Mouse (Mus musculus): ENCODE results near the gene Zkscan4.
A peak's percentile ranks its signal among the peaks of the same experiment; 100 is the strongest.
"Not testable (repeated sequence)": the region's sequence is repeated elsewhere in the genome, so short reads cannot be mapped to it uniquely, and the experiment has no call there.

Zkscan4 gene

DNA sequence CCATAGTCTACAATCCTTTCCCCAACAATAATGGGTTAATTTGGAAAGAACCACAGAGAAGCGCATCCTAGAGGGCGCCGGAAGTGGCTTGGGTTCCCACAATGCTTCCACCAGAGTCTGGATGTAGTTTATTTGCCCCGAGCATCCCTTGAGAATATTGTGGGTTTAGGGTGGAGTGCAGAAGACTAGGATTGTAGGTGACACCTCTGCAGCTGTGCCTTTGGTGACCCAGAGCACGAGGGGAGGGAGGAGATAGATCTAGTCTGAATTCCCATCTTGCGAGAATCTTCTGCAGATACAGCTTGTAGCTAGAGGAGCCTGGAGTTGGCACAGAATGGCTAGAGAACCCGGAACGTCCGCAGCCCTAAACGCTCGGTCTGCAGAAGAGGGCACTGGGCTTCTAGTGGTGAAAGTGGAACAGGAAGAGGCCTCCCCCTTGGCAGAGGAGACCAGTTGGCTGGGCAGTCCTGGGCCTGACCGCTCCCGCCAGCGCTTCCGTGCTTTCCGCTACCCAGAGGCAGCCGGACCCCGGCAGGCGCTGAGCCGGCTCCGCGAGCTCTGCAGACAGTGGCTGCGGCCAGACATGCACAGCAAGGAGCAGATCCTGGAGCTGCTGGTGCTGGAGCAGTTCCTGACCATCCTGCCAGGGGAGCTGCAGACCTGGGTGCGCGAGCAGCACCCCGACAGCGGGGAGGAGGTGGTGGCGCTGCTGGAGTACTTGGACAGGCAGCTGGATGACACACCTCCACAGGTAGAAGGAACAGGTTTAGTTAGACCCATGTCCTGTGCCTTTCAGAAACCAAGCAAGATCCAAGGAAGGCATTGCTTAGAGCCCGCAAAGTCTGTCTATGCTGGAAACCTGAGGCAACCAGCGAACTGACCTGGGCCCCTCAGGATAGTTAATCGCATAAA, at the start of gene Zkscan4, which contains the start of gene Gm10065:
Gene Zkscan4, plus strand, starts transcription at position 149 of the 912 bp plus-strand sequence.
Gene Gm10065, minus strand, starts transcription at position 683 of the 912 bp plus-strand sequence.
- DNase-seq (ENCODE audit: low spot score), result peak; percentile 79

DNA sequence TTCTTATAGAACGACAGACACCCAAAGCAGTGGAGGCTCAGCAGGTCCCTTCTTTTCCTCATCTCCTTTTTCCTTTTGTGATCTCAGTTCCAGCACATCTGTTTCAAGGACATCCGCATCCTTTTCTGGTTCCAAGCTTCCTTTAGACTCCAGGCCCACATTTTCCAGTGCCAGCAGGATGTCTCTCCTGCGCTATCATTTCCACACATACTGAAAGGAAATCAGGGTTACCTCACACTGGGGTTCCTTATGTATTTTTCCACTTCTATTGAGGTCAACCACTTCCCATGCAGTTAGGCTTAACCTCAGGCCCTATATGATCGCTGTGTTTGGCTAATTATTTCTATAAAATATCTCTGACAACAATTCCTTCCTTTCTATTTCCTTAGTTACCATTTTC, 43.2 kb upstream of the Zkscan4 start:
- no peak for DNase-seq (ENCODE audit: low spot score)

DNA sequence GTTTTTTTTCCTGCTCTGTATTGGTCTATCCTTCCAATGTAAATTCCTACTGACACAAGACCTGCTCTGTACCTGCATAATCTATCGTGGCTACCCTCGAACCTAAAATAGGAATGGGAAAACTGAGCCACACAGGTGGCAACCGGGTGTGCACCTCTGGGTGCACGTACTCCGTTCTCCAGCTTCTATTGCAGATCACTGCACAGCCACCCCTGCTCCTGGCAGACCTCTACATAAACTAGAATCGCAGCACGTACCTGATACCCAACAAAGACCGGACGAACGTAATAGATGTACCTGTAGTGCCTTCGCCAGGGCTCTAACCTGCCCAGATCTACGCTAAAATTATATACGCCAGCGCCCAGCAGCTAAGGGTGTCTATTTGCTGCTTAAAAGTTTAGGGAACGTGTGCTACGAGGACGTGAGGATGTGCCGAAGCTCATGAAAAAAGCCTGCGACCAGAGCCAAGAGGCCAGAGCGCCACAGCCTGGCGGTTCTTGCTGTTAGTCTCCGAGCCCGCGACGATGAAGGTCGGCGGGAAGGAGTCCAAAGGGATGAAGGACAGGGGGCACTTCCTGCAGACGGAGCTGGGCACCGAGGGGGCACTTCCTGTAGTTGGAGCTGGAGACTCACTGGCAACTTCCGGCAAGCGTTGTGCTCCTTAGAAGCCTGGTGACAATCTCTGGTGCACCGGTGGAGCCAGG, 38.1 kb upstream of the Zkscan4 start, which contains the start of gene Pgbd1:
Gene Pgbd1, minus strand, starts transcription at position 556 of the 704 bp plus-strand sequence.
- DNase-seq (ENCODE audit: low spot score), result peak; percentile 16

DNA sequence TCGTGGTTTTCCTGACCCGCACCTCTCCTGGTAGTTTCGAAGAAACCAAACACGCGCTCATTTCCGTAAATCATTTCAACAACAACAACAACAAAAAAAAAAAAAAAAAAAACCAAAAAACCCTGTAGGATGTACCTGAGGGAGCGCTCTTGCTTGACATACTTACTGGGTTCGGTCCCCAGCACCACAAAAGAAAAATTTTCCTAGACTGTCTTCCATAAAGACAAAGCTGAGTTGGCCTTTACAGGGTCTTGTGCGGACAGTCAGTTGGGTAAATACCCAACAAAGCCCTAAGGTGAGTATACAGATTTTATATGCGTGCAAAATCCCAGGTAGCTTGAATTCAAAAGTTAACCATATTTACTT, 37.5 kb upstream of the Zkscan4 start:
- no peak for DNase-seq (ENCODE audit: low spot score)

DNA sequence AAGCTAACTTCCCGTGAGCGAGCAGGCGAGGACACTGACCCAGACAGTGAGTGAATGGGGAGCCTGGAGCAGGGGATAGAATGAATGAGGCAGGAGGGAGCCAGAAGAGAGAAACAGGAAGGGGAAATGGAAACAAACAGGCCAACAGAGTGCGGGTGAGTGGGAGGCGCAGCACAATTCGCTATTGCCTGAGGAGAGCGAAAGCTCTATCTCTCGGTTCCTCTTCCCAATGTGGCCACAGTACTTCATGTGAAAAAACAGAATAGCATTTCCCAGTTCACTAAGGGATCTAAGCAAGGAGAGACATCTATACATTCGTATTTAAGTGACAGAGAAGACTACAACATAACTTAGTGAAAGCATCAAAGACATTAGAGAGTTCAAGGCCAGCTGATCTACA, 31.9 kb upstream of the Zkscan4 start:
- DNase-seq (ENCODE audit: low spot score), result no peak

DNA sequence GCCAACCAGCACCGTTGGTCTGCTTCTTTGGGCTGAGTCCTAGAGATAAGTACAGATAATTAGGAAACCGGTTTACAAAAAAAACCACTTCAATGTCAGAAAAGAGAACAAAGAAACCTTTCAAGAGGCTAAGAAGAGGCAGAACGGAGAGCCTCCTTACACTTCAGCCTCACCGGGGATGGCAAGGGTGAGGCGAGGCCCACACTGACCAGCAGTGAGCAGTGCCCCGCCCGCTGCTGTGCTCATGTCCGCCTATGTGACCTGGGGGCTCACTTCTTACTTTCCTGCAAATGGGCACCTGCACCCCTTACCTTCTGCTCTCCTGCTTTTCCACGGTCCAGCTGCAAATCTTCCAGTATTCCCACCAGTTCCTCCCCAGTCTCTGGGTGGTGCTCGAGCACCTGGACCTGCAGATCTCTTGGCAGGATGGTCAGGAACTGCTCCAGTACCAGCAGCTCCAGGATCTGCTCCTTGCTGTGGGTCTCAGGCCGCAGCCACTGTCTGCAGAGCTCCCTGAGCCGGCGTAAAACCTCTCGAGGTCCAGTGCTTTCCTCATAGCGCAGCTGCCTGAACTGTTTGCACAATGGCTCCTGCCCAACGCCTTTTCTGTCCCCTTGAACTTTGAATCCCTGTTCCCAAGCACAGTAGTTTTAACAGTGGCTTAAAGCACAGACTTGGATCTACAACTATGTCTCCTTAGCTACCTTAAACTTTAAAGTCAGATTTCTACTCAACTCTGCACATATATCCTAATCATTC, 30.7 kb upstream of the Zkscan4 start:
- DNase-seq (ENCODE audit: low spot score), result no peak

DNA sequence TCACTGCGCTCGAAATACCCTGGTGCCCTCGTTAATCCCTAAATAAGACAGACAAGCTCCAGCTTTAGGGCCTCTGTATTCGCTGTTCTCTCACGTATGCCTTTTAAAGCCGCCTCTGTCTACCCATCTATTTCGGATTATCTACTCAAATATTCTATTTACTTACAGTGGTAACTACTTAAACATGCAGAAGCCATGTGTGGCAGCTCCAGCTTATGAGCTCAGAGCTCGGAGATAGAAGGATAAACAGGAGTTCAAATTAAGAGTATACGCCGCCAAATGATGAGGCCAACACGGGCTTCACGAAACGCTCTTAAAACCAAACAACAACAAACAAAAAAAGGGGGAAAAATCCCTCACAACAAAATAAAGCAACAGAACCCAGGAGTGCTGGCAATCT, 25.7 kb upstream of the Zkscan4 start:
- DNase-seq (ENCODE audit: low spot score), result no peak

DNA sequence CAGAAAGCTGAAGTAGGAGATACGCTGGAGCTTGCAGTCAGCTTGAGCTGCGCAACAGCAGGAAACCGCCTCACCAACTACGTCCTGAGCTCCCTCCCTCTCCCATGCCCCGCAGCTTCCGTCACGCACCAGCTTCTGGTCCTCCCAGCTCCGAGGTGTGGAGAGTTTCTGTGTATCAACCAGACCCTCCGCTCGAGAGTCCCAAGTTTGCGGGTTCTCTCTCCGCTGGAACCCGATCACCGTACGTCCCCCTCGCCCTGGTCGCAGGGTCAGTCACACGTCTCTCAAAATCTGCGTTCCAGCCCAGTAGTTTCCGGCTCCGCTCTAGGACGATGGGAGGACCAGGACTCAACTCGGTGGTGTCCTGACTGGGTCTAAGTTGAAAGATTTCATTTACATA, 25.3 kb upstream of the Zkscan4 start, which contains the start of gene Zscan26:
Gene Zscan26, minus strand, starts transcription at position 282 of the 400 bp plus-strand sequence.
- peak; percentile 85 for DNase-seq (ENCODE audit: low spot score)

DNA sequence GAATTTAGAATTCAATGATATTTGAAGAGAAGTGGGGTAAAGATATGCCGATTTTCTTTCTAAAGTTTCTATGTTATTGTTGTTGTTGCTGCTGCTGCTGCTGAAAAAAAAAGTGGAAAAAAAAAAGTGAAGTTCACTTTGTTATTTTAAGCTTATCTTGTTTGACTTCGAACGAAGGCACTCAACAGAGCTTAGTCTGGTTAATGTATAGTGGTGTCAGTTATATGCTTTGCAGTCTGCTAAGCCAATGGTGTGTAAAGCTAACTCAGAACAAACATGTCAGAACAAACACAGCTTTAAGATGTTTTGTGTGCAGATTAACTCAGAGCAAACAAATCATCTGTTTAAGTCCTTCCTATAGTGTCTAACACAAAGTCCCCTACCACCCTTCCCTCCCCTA, 24.6 kb upstream of the Zkscan4 start:
- no peak for DNase-seq (ENCODE audit: low spot score)

DNA sequence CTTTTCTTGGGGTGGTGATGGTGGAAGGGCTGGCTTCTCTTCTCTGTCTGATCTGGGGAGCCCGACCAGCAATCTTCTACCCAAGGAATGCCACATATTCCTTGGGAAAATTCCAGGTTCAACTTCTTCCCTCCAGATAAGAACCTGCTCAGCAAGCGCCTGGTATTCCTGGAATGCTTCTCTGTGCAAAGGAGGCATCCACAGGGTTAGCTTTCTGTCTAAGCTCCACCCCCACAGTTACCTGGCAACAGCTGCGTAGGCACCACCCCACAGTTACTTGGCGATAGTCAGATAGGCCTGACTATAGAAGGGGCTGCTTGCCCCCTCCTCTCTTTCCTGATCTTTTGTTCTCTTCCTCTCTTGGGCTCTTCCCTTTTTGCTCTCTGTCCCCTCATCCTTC, 22.4 kb upstream of the Zkscan4 start:
- DNase-seq (ENCODE audit: low spot score), result no peak

DNA sequence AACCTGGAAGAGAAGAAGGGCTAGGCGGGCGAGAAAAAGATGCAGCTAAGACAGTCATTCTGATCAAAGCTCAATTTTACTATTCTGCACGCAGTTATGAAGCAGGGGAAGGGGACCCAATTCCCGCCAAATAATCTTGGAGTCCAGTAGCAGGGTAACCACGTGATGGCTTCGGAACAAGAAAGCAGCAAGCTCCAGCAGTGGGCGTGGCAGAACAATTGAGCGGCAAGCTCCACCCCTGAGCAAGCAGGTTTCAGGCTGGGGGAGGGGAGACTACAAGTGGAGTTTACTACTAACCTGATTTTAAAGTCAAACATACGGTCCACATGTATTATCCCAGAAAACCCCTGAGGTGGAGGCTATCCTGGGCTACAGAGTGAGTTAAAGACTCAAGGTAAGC, 16.2 kb upstream of the Zkscan4 start:
- DNase-seq (ENCODE audit: low spot score), result not testable (repeated sequence)

DNA sequence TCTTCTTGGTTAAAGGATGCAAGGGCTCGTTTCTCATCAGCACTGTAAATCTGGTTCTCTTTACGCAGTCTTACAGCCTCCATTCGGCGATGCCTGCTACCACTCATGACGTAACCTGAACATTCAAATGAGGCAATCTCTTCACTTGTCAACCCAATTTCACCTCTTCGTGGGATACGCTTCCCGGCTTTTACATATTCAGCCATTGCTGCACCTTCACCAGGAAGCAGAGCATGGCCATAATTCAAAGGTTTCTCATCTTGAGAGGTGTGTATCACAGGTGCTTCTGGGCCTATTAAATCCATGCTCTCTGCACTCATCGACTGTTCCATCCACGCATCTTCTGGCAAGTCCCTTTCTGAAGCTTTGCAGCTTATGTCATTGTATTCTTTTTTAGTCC, 11.4 kb upstream of the Zkscan4 start:
- DNase-seq (ENCODE audit: low spot score), result no peak

DNA sequence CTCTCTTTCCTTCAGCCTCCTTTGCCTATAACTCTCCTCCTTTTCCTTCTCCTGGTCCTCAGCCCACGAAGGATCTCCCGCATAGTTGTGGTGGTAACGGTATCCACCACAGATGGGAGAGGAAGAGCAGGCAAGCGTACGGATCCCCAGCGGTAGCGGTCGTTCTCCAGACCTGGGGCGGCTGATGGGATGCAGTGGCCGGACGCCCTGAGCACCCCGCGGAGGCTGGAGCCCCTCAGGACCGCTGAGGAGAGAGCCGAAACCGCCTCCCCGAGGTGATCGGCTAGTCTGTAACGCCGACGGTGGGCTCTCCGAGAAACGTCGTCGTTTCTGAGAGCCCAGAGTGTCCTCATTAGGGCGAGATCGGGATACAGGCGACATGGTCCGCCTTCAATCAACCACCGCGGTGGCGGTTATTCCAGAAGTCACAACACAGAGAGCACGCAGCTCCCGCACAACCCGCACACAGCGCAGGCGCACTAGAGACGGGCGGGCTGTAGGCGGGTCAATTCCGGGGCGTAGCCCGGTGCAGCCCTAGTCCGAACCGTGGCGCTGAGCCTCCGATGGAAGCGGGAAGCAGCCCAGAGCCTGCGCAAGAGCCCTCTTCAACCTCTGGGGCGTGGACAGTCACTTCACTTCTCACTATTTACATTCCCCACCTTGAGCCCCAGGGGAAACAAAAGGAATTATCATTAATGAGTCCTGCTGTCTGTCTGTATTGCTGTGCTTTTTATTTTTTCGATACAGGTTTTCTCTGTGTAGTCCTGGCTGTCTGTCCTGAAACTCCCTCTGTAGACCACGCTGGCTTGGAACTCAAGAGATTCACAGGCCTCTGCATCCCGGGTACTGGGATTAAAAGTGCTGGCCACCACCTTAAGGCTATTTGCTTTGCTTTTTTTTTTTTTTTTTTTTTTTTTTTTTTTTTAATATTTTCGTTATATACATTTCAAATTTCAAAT, 10.4 kb upstream of the Zkscan4 start, which contains the start of gene Nkapl:
Gene Nkapl, minus strand, starts transcription at position 449 of the 959 bp plus-strand sequence.
- DNase-seq (ENCODE audit: low spot score), result no peak

DNA sequence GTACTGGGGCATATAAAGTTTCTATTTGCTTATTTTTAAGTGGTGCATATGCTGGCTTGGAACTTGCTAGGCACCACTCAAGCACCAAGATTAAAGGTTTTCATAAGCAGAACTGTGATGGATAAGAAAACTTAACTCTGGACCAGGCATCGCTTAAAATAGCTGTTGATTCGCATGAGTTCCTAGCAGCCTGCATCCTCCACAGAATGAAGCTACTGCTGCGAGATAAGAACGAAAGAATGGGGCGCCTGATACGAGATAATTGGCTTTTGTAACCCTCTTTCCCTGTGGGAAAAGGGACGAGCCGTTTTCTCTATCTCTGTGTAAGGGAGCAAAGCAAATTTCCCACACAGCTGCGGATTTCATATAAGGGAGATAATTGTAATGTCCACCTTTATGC, 9.6 kb upstream of the Zkscan4 start:
- no peak for DNase-seq (ENCODE audit: low spot score)

DNA sequence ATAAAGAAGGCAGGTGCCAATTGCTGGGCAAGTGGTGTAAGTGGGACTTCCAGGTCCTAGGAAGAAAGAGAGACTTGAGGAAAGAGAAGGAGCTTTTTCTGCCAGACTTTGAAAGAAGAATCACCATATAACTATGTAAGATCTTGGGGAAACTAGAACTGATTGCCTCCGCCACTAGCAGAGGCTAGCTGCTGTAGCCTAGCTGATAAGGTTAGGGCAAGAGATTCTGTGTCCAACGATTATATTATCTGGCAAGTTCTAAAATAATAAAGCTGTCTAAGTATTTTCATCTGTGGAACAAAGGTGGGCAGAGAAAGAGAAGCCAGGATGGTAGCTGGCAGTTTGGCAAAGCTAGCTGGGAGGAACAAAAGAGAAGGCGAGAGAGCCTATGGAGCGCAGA, 6.3 kb upstream of the Zkscan4 start:
- no peak for DNase-seq (ENCODE audit: low spot score)

DNA sequence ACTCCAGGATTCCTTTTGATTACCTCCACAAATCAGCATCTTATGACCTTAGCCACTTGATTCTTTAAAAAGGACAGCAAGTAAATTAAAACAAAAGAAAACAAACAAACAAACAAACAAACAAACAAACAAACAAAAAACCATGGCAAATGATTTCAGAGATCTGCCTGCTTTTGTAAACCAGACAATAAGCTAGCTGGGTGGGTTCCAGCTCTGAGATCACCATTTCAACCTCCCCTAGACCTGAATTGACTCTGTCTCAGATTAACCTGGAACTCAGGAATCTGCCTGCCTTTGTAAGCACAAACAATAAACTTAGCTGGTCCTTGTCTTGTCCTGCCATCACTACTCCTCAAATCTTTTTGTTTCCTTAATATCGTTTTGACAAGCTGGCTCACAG, 8.2 kb downstream of the Zkscan4 start:
- DNase-seq (ENCODE audit: low spot score), result no peak

DNA sequence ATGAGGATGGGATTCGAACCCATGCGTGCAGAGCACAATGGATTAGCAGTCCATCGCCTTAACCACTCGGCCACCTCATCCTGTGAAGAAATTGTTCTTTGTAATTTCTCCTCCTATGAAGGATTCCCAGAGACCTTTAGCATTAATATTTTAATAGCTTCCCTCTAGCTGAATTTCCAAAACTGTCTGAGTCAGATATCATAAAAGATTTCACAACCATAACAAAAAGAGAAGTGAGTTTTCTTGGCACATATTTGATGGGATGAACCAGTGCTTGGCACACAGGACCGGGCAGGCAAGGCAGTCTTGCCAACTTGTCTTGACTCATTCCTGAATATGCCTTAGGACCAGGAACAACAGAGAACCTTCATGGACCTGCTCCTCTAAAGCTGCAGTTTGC, 14.1 kb downstream of the Zkscan4 start:
- no peak for DNase-seq (ENCODE audit: low spot score)

DNA sequence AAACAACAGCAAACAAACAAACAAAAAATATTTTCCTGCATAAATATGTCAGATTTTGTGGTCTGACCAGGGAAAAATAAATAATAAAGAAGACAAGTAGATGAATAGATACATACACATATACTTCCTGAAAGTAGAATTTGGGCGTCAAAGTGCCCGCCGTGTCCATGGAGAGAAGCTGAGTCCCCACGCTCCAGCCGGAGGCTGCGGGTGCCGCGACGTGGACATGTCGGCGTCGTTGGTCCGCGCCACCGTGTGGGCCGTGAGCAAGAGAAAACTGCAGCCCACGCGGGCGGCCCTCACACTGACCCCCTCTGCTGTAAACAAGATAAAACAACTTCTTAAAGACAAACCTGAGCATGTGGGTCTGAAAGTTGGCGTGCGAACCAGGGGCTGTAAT, 16.4 kb downstream of the Zkscan4 start, which contains the start of gene AK157302:
Gene AK157302, plus strand, starts transcription at position 144 of the 400 bp plus-strand sequence.
- no peak for DNase-seq (ENCODE audit: low spot score)

DNA sequence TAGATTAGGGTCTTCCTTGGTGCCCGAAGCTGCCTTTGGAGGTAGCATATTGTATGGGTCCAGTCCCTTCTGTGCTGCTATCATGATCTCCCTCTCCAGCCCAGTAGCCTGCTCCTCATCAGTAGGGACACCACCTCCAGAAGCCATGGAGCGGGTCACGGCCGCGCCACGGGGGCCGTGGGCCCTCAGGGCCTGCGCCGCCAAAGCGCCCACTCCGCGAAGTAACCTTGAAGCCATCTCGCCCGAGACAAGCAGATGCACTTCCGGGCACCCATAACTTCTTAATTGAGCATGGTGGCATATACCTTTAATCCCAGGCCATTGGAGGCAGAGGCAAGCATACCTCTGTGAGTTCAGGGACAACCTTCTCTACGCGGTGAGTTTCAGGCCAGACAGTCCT, 22.5 kb downstream of the Zkscan4 start, which contains the start of gene Gm11273:
Gene Gm11273, minus strand, starts transcription at position 237 of the 400 bp plus-strand sequence.
- not testable (repeated sequence) for DNase-seq (ENCODE audit: low spot score)

DNA sequence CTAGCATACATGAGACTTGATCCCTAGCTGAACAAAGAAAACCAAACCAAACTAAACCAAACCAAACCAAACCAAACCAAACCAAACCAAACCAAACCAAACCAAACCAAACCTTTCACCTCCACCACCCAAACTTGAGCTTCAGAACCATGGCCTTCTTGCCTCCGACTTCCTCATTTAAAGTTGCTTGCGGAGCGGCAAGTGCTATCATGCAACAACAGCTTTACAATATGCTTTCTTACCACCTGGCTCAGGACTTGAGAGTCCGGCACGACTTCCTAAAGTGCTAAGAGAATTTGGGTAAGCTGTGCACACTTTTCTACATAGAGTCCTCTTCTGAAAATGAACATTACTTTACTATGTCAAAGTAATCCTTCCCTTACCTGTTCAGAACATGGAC, 23.6 kb downstream of the Zkscan4 start:
- DNase-seq (ENCODE audit: low spot score), result no peak

DNA sequence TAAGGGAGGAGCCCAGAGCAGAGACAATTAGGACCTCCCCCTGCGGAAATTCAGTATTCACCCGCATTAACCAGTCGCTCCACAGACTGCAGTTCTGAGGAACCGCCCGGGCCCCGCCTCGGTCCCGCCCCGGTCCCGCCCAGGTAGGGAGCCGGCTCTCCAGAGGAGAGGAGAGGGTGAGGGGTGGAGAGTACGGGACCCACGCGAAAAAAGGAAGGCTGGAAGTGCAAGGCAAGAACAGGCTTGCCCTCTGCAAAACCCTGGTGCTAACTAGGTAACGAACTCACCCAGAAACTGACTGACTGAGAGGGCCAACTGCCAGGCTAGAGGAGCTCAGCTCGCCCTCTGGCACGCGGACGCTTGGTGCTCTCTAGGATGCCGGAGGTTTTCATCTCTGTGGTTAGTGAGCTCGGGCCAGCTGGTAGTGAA, 27.5 kb downstream of the Zkscan4 start:
- DNase-seq (ENCODE audit: low spot score), result peak; percentile 88

Data from MN1 (cell line).